Mouse (Mus musculus) forebrain, embryonic 13.5 days (tissue): ENCODE data around the gene Srf. TPM values are rescaled to one million over a fixed set of nuclear protein-coding genes. Genes with fewer than 3 reads are reported as not detected.
"Not testable (repeated sequence)": the region's sequence is repeated elsewhere in the genome, so short reads cannot be mapped to it uniquely, and the experiment has no call there.

Source experiments
- ATAC-seq: fragments of 200-750 bp; cut with Nextera tagmentation; 2 replicates; pipeline ENCODE4 v1.8.0; 2017
- H3K27ac ChIP-seq: fragments of 300-500 bp; sonication (generic); 2 replicates; pipeline ENCODE4 v1.5.1; 2015; ENCODE audit warnings: inconsistent platforms, mild to moderate bottlenecking, moderate library complexity
- H3K27me3 ChIP-seq: fragments of 300-500 bp; sonication (generic); 2 replicates; pipeline ENCODE4 v1.6.1; 2015; ENCODE audit warnings: mild to moderate bottlenecking, inconsistent platforms
- H3K36me3 ChIP-seq: fragments of 300-500 bp; sonication (generic); 2 replicates; pipeline ENCODE4 v1.6.1; 2015; ENCODE audit warnings: mild to moderate bottlenecking, inconsistent platforms; ENCODE audit not compliant: poor library complexity, severe bottlenecking
- H3K4me1 ChIP-seq: fragments of 300-500 bp; sonication (generic); 2 replicates; pipeline ENCODE4 v1.6.1; 2015; ENCODE audit warnings: inconsistent platforms
- H3K4me2 ChIP-seq: fragments of 300-500 bp; sonication (generic); 2 replicates; pipeline ENCODE4 v1.6.1; 2015; ENCODE audit warnings: inconsistent platforms, mild to moderate bottlenecking, moderate library complexity
- H3K4me3 ChIP-seq: fragments of 300-500 bp; sonication (generic); 2 replicates; pipeline ENCODE4 v1.5.1; 2015; ENCODE audit warnings: mild to moderate bottlenecking, inconsistent platforms
- H3K9ac ChIP-seq: fragments of 300-500 bp; sonication (generic); 2 replicates; pipeline ENCODE4 v1.6.1; 2015; ENCODE audit warnings: mild to moderate bottlenecking, inconsistent platforms
- H3K9me3 ChIP-seq: fragments of 300-500 bp; sonication (generic); replicated peaks from 2 replicates; pipeline ENCODE4 v1.6.1; 2016; ENCODE audit warnings: inconsistent platforms
- WGBS: fragments of 180-500 bp; shearing (Covaris S2); methylation state at CpG from one replicate; pipeline ENCODE4 v1.1.7; 2015; 5-methylcytosine and 5-hydroxymethylcytosine counted together
- polyA plus RNA-seq: library from polyadenylated mRNA; unstranded; fragments of >200 nt; fragmentation: Nextera tagmentation; extraction: Ambion mirVana; gene quantifications from 2 replicates; pipeline ENCODE4 v1.2.1, GENCODE M21; 2015

Gene Srf
- polyA plus RNA-seq, 1 experiment from 2014 or later: 4.2 TPM

DNA sequence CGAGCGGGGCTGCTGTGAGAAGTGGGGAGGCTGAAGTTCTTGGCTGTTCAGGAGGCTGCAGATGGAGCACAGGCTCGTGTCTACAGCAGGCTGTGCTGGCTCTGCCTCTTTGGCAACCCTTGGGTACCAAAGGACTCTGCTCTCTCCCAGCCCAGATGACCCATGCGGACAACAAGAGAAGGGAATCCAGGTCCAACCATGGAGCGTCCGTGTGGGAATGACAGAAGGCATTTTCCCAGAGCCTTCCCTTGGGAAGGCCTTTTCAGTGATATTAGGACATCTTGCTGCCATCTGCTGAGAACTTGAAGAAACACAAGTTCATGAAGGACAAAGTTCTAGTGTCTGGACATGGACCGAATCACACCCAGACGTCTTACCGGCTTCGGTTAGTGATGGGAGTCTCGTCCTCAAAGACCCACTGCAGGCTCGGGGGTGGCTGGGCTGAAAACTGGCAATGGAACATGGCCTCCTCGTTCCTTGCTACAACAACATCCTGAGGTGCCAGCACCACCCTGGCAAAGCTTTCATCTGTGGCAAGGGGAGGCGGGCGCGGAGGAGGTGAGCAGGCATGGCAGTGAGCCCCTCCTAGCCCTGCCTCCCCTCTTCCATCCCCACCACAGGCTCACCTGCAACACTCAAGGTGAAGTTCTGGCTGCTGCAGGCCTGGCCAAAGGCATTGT, 33.8 kb upstream of the Srf start:
- Histone ChIP-seq H3K27me3 (no peaks in the 10 kb centered on the region), H3K36me3 (peaks cover 62% of the 10 kb centered on the region)
- WGBS: 92% methylated on average over 16 of the region's 16 CpGs

DNA sequence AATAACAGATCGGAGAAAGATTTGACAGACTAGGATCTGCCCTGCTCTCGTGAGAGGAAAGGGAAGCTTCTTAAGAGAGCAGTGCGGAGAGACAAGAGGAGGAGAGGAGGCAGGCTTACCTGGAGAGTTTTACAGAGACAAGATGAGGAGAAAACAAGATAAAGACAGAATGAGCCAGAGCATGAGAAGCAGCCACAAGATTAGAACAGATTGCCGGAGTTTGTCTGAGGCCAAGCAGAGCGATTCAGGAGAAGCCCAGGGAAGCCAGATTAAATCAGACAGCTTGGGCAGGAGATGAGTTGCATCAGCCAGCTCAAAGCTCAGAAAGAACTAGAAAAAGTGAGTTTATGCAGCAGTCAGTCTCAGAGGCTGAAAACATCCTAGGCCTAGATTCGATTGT, 32.9 kb upstream of the Srf start:
- WGBS: 94% methylated on average over 6 of the region's 6 CpGs
- Histone ChIP-seq H3K4me3 (no peak overlapping the region), H3K9ac (no peak overlapping the region; the same call in 1 of the 2 replicates), H3K36me3 (peaks cover 66% of the 10 kb centered on the region), H3K4me2 (no peak overlapping the region), H3K4me1 (no peaks in the 10 kb centered on the region; the same call in 1 of the 2 replicates), H3K9me3 (no peaks in the 10 kb centered on the region), H3K27ac (no peak overlapping the region), H3K27me3 (no peaks in the 10 kb centered on the region)
- no peak for ATAC-seq

More for the DNA sequence above, 33.8 kb upstream of the Srf start:
- Histone ChIP-seq H3K4me1 (peaks cover 5% of the 10 kb centered on the region; the same call in 1 of the 2 replicates), H3K4me3 (no peak overlapping the region), H3K4me2 (no peak overlapping the region), H3K9me3 (no peaks in the 10 kb centered on the region), H3K27ac (no peak overlapping the region), H3K9ac (no peak overlapping the region)
- no peak for ATAC-seq

DNA sequence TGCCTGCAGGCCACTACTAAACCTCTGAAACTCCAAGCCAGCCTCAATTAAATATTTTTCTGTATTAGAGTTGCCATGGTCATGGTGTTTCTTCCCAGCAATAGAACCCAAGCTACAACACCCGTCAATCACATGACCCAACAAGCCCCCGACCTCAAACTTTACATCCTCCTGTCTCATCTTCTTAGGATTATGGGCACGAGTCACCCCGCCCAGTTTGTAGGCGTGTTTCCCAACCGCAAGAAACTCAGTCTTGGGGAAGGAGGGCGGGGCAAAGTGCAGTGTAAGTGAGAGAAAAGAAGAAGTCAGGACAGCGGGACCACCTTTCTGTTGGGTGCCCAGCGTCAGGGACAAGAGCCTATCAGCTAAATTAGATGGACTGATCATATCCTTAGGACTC, 32.2 kb upstream of the Srf start:
- Histone ChIP-seq H3K27ac (no peak overlapping the region), H3K4me3 (no peak overlapping the region), H3K4me2 (no peak overlapping the region), H3K36me3 (peaks cover 66% of the 10 kb centered on the region), H3K27me3 (no peaks in the 10 kb centered on the region), H3K9ac (no peak overlapping the region), H3K9me3 (no peaks in the 10 kb centered on the region), H3K4me1 (no peaks in the 10 kb centered on the region; the same call in 1 of the 2 replicates)
- no peak for ATAC-seq
- 88% methylated on average over 9 of the region's 9 CpGs for WGBS

DNA sequence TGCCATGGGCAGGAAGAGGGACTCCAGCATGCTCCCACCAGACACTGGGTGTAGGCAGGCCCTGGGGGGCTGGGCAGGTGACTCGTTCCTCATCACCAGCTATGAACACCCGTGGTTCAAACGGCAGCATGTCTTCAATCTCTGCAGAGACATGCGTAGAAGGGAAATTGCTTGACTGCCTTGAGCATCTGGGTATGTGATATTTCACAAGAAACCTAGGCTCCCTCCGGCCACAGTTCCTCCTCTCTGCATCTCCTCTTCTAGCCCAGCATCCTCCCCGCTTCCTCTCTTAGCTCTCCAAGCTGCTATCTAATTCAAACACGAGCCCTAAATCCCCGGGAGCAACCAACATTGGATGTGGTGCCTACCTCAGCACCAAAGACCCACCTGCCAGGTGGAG, 30.4 kb upstream of the Srf start:
- Histone ChIP-seq H3K9ac (no peak overlapping the region), H3K27ac (no peak overlapping the region), H3K4me2 (no peak overlapping the region), H3K36me3 (peaks cover 82% of the 10 kb centered on the region), H3K4me1 (no peaks in the 10 kb centered on the region), H3K9me3 (no peaks in the 10 kb centered on the region), H3K4me3 (no peak overlapping the region), H3K27me3 (no peaks in the 10 kb centered on the region)
- no peak for ATAC-seq
- 97% methylated on average over 8 of the region's 8 CpGs for WGBS

DNA sequence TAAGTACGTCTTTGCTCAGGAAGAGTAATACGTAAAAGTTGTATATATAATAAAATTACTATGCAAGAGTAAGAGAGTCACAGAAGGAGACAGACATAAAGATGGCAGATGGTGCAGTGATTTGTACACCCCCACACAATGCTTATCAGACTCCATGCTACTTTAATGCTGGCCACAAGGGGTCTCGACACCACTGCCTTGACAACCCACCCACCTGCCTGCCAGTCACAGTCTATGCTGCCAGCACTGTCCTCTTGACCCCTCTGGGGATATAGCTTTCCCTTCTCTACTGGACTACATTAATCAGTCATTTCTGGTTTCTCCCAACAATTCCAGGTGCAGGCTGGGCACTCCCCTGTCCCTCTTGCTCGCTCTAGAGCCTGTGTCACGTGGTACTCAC, 22.7 kb upstream of the Srf start:
- no peak overlapping the region for H3K4me2 ChIP-seq
- no peak for ATAC-seq
- no peak overlapping the region for H3K4me3 ChIP-seq
- no peak overlapping the region for H3K9ac ChIP-seq
- H3K27ac ChIP-seq: no peak overlapping the region
- no peaks in the 10 kb centered on the region for H3K27me3 ChIP-seq
- peaks cover 85% of the 10 kb centered on the region for H3K36me3 ChIP-seq
- 82% methylated on average over 5 of the region's 5 CpGs for WGBS
- H3K9me3 ChIP-seq: peaks cover 8% of the 10 kb centered on the region; the same call in 1 of the 2 replicates
- no peaks in the 10 kb centered on the region for H3K4me1 ChIP-seq

DNA sequence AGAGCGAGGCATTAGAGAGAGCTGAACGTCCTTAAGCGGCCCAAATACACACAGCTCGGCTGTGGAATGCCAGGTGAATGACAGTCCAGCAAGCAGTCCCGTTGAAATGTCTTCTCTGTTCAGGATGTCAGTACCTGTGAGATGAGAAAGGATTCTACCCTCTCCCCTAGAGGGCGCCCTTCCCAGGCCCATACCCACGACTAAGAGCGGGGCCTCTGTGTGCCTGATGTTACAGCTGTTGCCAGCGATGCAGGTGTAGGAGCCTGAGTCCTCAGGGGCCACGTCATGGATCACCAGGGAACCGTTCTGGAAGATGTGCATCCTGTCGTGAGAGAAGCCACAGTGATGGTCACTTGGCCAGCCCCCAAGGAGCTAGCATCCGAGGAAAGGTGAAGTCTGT, 20.1 kb upstream of the Srf start:
- no peak for ATAC-seq
- Histone ChIP-seq H3K36me3 (peaks cover 90% of the 10 kb centered on the region), H3K9ac (no peak overlapping the region), H3K4me2 (no peak overlapping the region), H3K4me3 (no peak overlapping the region), H3K27me3 (no peaks in the 10 kb centered on the region), H3K4me1 (no peaks in the 10 kb centered on the region), H3K9me3 (peaks cover 8% of the 10 kb centered on the region; the same call in 1 of the 2 replicates), H3K27ac (no peak overlapping the region)
- 91% methylated on average over 13 of the region's 13 CpGs for WGBS

DNA sequence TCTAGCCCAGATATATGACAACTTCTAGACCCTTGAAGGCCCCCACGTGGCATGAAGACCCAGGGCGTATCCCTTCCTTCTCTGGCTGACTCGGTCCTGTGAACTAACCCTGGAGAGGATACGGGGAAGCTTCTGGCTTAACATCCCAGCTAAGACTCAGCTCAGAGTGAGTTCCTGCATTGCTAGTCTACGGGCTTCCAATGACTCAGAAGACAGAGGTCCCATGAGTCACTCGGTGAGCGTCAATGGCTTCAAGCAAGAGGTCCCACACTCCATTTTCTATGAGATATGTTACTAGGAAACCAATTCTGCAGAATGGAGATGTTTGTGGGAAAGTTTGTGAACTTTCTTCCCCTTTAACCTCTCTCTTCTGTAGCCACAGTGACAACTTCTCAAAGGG, 18.6 kb upstream of the Srf start:
- H3K4me2 ChIP-seq: no peak overlapping the region
- H3K9ac ChIP-seq: no peak overlapping the region
- no peak overlapping the region for H3K27ac ChIP-seq
- no peak for ATAC-seq
- no peaks in the 10 kb centered on the region for H3K4me1 ChIP-seq
- WGBS: 97% methylated on average over 7 of the region's 7 CpGs
- H3K9me3 ChIP-seq: no peaks in the 10 kb centered on the region
- no peaks in the 10 kb centered on the region for H3K27me3 ChIP-seq
- peaks cover 90% of the 10 kb centered on the region for H3K36me3 ChIP-seq
- H3K4me3 ChIP-seq: no peak overlapping the region

DNA sequence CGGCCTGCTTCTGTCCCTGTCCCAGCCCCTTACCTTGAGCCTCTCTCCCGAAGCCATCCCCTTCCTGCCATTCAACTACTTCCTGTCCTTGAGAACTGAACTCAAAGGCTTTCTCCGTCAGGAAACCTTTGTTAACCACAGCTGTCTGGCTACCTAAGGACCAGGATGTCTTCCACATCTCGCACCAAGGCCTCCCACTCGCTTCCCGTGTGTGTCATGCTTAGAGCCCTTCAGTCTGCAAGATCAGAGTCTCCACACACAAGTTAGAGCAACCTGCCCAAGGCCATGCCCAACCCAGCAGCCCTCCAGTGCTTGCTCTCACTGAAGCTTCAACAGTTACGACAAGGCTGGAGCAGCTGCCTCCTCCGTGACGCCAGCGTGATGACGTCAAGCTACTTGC, 15.0 kb upstream of the Srf start:
- Histone ChIP-seq H3K27ac (no peak overlapping the region), H3K4me2 (no peak overlapping the region), H3K27me3 (no peaks in the 10 kb centered on the region), H3K9ac (no peak overlapping the region), H3K4me1 (no peaks in the 10 kb centered on the region), H3K36me3 (peaks cover 89% of the 10 kb centered on the region), H3K9me3 (no peaks in the 10 kb centered on the region), H3K4me3 (no peak overlapping the region)
- no peak for ATAC-seq
- 93% methylated on average over 11 of the region's 11 CpGs for WGBS

DNA sequence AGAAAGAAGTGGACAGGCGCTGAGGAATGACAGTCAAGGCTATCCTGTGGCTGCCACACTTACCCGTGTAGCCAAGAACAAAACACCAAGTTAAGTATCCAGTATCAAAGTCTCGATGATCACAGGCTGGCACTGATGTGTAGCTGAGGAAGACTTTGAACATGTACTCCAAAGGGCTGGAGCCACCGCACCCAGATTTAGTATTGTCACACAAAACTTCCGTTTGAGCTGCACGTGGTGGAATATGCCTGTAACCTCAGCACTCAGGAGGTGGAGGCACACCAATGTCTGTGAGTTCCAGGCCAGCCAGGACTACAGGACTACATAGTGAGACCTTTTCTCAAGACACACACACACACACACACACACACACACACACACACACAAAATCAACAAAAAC, 3.2 kb upstream of the Srf start:
- peaks cover 10% of the 10 kb centered on the region for H3K36me3 ChIP-seq
- H3K9me3 ChIP-seq: no peaks in the 10 kb centered on the region
- H3K4me3 ChIP-seq: no peak overlapping the region
- 96% methylated on average over 6 of the region's 6 CpGs for WGBS
- no peak overlapping the region for H3K27ac ChIP-seq
- peaks cover 15% of the 10 kb centered on the region for H3K4me1 ChIP-seq
- no peak overlapping the region for H3K9ac ChIP-seq
- no peak overlapping the region for H3K4me2 ChIP-seq
- no peak for ATAC-seq
- no peaks in the 10 kb centered on the region for H3K27me3 ChIP-seq

DNA sequence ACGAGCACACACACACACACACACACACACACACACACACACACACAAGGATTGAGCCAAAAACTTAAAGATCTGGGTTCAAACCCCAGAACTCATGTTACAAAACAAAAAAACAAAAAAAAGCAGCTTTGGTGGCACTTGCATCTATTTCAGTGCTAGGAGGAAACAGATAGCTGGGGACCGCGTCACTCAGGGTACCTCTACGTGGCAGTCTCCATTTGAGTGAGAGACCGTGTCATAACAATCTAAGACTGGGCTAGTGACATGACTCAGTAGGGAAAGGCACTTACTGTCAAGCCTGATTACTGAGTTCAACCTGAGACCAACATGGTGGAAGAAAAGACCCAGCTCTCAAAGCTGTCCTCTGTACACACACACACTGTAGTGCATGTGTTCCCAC, 2.2 kb upstream of the Srf start:
- 89% methylated on average over 5 of the region's 5 CpGs for WGBS

DNA sequence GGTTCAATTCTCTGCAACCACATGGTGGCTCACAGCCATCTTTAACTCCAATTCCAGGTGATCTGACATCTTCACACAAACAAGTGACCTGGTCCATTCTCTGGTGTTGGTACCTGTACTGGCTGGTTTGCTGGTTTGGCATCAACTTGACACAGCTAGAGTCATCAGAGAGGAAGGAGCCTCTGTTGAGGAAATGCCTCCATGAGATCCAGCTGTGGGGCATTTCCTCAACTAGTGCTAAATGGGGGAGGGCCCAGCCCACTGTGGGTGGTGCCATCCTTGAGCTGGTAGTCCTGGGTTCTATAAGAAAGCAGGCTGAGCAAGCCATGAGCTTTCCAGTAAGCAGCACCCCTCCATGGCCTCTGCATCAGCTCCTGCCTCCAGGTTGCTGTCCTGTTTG, 1.3 kb upstream of the Srf start:
- not testable (repeated sequence) for H3K9ac ChIP-seq, H3K27ac ChIP-seq

More for the DNA sequence above, 2.2 kb upstream of the Srf start:
- Histone ChIP-seq H3K4me2 (no peak overlapping the region), H3K27me3 (no peaks in the 10 kb centered on the region), H3K36me3 (no peaks in the 10 kb centered on the region), H3K27ac (no peak overlapping the region), H3K9ac (no peak overlapping the region), H3K4me3 (no peak overlapping the region), H3K4me1 (peaks cover 24% of the 10 kb centered on the region), H3K9me3 (no peaks in the 10 kb centered on the region)
- no peak for ATAC-seq

DNA sequence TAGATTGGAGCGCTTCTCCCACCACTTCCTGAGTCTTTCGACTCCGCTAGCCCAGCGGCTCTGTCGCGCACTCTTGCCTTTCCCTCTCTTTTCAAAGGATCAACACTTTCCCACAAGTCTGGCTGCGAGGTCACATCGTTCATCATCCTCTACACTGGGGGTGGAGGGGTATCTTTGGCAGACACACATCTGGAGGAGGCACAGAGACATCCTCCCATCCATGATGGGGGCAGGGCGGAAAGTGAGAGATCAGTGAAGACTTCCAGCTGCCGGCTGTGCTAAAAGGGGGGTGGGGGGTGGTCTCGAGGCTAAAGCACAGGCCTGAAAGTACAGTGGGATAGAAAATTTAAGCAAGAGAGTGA, 590 bp upstream of the Srf start:
- Histone ChIP-seq H3K4me1 (peaks cover 38% of the 10 kb centered on the region), H3K27ac (peak overlapping the region; percentile 63), H3K36me3 (peaks cover 7% of the 10 kb centered on the region), H3K27me3 (no peaks in the 10 kb centered on the region), H3K9ac (peak overlapping the region; percentile 67), H3K4me3 (peak overlapping the region; percentile 95), H3K9me3 (no peaks in the 10 kb centered on the region), H3K4me2 (peak overlapping the region; percentile 94)
- WGBS: 1% methylated on average over 11 of the region's 11 CpGs
- ATAC-seq: peak; percentile 14

More for the DNA sequence above, 1.3 kb upstream of the Srf start:
- H3K36me3 ChIP-seq, H3K9me3 ChIP-seq, ATAC-seq, H3K4me3 ChIP-seq, H3K27me3 ChIP-seq: not testable (repeated sequence)
- peaks cover 33% of the 10 kb centered on the region for H3K4me1 ChIP-seq
- 0 out of 2 replicates have a peak overlapping the region, but pooled peaks have one; percentile 94 for H3K4me2 ChIP-seq
